Mouse (Mus musculus) hindbrain, embryonic 12.5 days (tissue): ENCODE measurements at regions not wholly inside any gene's neighbourhood (a gene's known extent, or its start where the extent isn't known, plus 50 kb on each side); places are given as distances from the start of the nearest gene placed in this dataset.
"Not testable (repeated sequence)": the region's sequence is repeated elsewhere in the genome, so short reads cannot be mapped to it uniquely, and the experiment has no call there.

Experiments
- ATAC-seq: fragments of 200-750 bp; cut with Nextera tagmentation; 2 replicates; pipeline ENCODE4 v1.8.0; 2017; ENCODE audit warnings: moderate TSS enrichment; ENCODE audit not compliant: low FRiP score
- H3K27ac ChIP-seq: fragments of 300-500 bp; sonication (generic); 2 replicates; pipeline ENCODE4 v1.5.1; 2016; ENCODE audit warnings: mild to moderate bottlenecking
- H3K27me3 ChIP-seq: fragments of 300-500 bp; sonication (generic); 2 replicates; pipeline ENCODE4 v1.6.1; 2016; ENCODE audit warnings: mild to moderate bottlenecking
- H3K36me3 ChIP-seq: fragments of 300-500 bp; sonication (generic); 2 replicates; pipeline ENCODE4 v1.6.1; 2016; ENCODE audit warnings: mild to moderate bottlenecking
- H3K4me1 ChIP-seq: fragments of 300-500 bp; sonication (generic); 2 replicates; pipeline ENCODE4 v1.6.1; 2016
- H3K4me2 ChIP-seq: fragments of 300-500 bp; sonication (generic); replicated peaks from 2 replicates; pipeline ENCODE4 v1.6.1; 2016; ENCODE audit warnings: mild to moderate bottlenecking
- H3K4me3 ChIP-seq: fragments of 300-500 bp; sonication (generic); 2 replicates; pipeline ENCODE4 v1.5.1; 2016; ENCODE audit warnings: mild to moderate bottlenecking
- H3K9ac ChIP-seq: fragments of 300-500 bp; sonication (generic); 2 replicates; pipeline ENCODE4 v1.6.1; 2016; ENCODE audit warnings: mild to moderate bottlenecking, moderate library complexity
- H3K9me3 ChIP-seq: fragments of 300-500 bp; sonication (generic); replicated peaks from 2 replicates; pipeline ENCODE4 v1.6.1; 2016; ENCODE audit warnings: mild to moderate bottlenecking
- WGBS: fragments of 180-500 bp; shearing (Covaris S2); methylation state at CpG from one replicate; pipeline ENCODE4 v1.1.7; 2016; 5-methylcytosine and 5-hydroxymethylcytosine counted together

GRCm38 (mm10) chr13:44482661-44483060, 246.6 kb upstream of the Jarid2 start:
- Histone ChIP-seq H3K27ac (no peak overlapping the region), H3K36me3 (no peaks in the 10 kb centered on the region), H3K9me3 (no peaks in the 10 kb centered on the region), H3K4me3 (no peak overlapping the region), H3K4me2 (no peak overlapping the region), H3K9ac (no peak overlapping the region), H3K4me1 (no peaks in the 10 kb centered on the region), H3K27me3 (no peaks in the 10 kb centered on the region)
- WGBS, result 88% methylated on average over 7 of the region's 7 CpGs
- no peak for ATAC-seq

DNA sequence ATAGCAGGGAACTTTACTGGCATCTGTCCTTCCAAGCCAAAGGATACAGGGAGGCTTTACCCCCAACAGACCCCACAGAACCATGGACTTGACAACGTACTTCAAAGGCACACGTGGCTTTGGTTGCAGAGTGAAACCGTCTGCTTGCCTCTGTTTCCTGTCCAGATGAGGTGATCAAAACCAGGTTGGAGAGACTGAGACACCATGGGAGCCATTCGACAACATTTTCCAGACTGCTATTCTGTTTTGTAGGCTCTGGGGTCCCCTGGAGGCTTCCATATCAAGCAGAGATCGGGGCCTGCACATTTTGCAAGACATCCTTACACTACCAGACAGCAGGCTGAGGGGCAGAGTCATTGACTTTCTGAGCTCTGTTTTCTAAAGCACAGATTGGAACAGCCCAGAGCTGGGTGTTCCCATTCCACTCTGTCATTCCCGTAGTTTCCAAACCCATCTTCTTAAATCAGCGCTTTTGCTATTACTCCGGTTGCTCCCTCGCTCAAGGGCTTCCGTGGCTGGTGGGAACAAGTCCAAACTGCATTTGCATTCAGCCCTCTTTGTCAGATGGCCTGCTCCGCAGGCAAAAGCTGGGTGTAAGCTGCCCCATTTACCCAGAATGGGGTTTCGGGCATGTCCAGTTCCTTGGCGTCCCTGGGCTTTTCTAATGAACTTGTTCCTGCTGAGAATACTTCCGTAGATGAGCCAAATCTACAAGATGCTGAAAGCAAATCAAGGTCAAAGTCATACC, 244.5 kb upstream of the Jarid2 start:
- Histone ChIP-seq H3K36me3 (no peaks in the 10 kb centered on the region), H3K4me1 (no peaks in the 10 kb centered on the region), H3K9me3 (no peaks in the 10 kb centered on the region), H3K4me3 (no peak overlapping the region), H3K27me3 (no peaks in the 10 kb centered on the region), H3K27ac (no peak overlapping the region), H3K9ac (no peak overlapping the region), H3K4me2 (no peak overlapping the region)
- no peak for ATAC-seq
- 71% methylated on average over 14 of the region's 14 CpGs for WGBS

DNA sequence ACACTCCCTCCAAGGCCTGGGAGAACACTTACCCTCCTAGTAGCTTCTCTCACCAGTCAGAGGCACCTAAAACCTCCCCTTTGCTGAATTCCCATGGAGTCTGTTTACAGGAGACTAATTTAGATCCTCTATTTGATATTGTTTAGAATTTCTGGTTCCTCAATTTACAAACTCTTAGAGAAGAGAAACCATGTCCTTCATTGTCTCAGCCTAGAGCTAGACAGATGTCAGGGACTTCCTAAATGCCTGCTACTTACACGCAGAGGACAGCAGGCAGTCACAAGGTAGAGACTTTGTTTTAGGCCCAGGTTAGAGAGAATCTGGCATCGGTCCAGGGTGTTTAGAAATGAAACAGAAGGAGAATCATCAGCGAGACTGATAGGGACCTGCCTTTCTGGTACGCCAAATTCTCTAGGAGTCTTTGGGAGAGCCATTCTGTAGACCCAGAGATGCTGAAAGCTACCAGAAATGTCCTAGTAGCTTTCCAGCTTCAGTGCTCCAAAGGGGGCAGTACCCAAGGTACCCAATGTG, 238.3 kb upstream of the Jarid2 start:
- ATAC-seq, result no peak
- 83% methylated on average over 4 of the region's 4 CpGs for WGBS
- H3K4me2 ChIP-seq, result no peak overlapping the region
- no peak overlapping the region for H3K27ac ChIP-seq
- 0 out of 2 replicates have a peak, but pooled peaks cover 4% of the 10 kb centered on the region for H3K4me1 ChIP-seq
- H3K9me3 ChIP-seq, result no peaks in the 10 kb centered on the region
- no peaks in the 10 kb centered on the region for H3K36me3 ChIP-seq
- H3K27me3 ChIP-seq, result no peaks in the 10 kb centered on the region
- no peak overlapping the region for H3K9ac ChIP-seq
- no peak overlapping the region for H3K4me3 ChIP-seq

DNA sequence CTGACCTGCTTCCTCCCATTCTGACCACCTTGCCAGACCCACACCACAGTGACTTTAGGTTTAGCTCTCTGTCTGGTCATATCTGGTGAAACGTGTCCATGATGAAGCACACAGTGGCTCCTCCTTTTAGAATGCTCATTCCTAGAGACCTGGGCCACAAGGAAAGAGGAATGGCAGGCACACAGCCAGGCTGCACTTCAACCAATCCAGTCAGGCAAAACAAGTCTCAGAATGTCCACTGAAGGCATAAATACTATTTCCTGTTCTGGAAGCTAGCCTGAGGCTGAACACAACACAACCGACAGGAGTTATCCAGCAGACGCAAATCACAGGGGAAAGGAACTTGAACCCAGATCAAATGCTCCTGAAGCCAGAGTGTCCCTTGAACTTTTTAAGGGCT, 235.4 kb upstream of the Jarid2 start:
- Histone ChIP-seq H3K9me3 (no peaks in the 10 kb centered on the region), H3K27me3 (no peaks in the 10 kb centered on the region), H3K4me2 (no peak overlapping the region), H3K27ac (no peak overlapping the region), H3K4me3 (no peak overlapping the region), H3K9ac (no peak overlapping the region), H3K36me3 (no peaks in the 10 kb centered on the region), H3K4me1 (0 out of 2 replicates have a peak, but pooled peaks cover 7% of the 10 kb centered on the region)
- ATAC-seq, result no peak
- 76% methylated on average over 3 of the region's 3 CpGs for WGBS

DNA sequence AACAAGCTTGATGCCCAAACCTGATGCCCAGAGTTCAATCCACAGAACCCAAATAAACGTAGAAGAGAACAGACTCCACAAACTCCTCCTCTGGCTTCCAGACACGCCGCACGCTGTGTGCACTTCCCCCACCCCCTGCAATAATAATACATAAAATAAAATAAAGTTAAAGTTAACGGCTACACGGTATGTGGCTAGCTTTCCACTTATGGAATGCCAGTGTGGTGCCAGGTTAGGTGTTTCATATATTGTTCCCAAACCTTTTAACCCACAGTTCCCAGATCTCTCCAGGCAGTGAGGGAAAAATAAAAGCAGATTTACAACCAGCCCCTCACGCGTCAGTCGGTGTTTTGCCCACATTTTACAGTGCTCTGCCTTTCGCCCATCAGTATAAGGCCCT, 233.8 kb upstream of the Jarid2 start:
- Histone ChIP-seq H3K27ac (no peak overlapping the region), H3K36me3 (no peaks in the 10 kb centered on the region), H3K4me1 (0 out of 2 replicates have a peak, but pooled peaks cover 7% of the 10 kb centered on the region), H3K27me3 (no peaks in the 10 kb centered on the region), H3K9ac (no peak overlapping the region), H3K4me2 (no peak overlapping the region), H3K4me3 (no peak overlapping the region), H3K9me3 (no peaks in the 10 kb centered on the region)
- whole genome bisulfite sequencing, result 85% methylated on average over 10 of the region's 10 CpGs
- ATAC-seq, result no peak

DNA sequence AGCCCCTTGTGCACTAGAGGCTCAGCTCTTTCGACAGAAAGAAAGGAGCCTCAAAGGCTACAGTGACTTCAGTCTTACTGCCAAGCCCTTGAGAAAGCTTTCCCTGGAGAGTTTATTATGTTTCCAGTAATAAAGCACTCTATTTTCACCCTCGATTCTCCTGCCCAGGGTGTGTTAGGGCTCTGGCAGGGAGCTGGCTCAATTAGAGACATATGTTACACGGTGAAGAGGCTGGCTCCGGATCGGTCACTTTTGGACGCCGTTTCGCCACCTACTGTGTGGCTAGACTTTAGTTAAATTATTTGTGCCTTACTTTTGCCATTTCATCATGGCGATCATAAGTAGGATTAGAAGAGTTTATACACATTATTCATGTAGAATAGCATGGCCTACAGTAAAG, 232.7 kb upstream of the Jarid2 start:
- 72% methylated on average over 9 of the region's 9 CpGs for WGBS

GRCm38 (mm10) chr13:44500896-44501295, 228.4 kb upstream of the Jarid2 start:
- H3K9ac ChIP-seq, H3K4me3 ChIP-seq, H3K27ac ChIP-seq, H3K4me2 ChIP-seq, H3K27me3 ChIP-seq, H3K9me3 ChIP-seq, H3K36me3 ChIP-seq, ATAC-seq: not testable (repeated sequence)
- H3K4me1 ChIP-seq, result peaks cover 11% of the 10 kb centered on the region
- WGBS, result 85% methylated on average over 5 of the region's 5 CpGs

More for the DNA sequence above, 232.7 kb upstream of the Jarid2 start:
- Histone ChIP-seq H3K4me1 (peaks cover 6% of the 10 kb centered on the region; the same call in 1 of the 2 replicates), H3K4me2 (no peak overlapping the region), H3K36me3 (no peaks in the 10 kb centered on the region), H3K9me3 (no peaks in the 10 kb centered on the region), H3K4me3 (no peak overlapping the region), H3K27ac (no peak overlapping the region), H3K9ac (no peak overlapping the region), H3K27me3 (no peaks in the 10 kb centered on the region)
- no peak for ATAC-seq

DNA sequence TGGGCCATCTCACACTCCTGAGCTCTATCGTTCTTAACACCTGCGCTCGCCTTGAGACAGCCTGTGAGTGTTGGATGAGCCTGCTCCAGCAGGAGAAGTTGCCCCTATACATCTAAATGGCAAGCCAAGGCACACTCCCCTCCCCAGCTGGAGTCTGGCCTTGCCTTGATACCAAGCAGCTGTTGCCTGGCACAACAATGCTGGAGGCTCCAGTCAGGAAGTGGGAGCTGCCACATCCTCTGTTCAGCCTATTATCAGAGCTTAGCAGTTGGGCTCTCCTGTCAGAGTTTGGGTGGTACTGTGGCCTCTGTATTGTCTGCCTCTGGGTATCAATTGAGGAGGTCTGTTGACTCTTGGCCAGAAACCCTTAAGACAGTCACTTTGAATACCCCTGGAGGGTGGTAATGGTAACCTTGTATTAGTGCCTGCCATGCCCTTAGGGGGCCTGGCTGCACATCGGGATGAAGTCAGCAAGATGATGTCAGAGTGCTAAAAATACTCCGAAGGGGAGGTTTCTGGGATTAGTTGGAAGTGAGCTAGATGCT, 227.4 kb upstream of the Jarid2 start:
- H3K9me3 ChIP-seq, result no peaks in the 10 kb centered on the region
- H3K4me2 ChIP-seq, result no peak overlapping the region
- WGBS, result 64% methylated on average over 5 of the region's 5 CpGs
- no peak overlapping the region for H3K27ac ChIP-seq
- no peak for ATAC-seq
- no peak overlapping the region for H3K9ac ChIP-seq
- H3K4me1 ChIP-seq, result peaks cover 7% of the 10 kb centered on the region
- no peaks in the 10 kb centered on the region for H3K36me3 ChIP-seq
- H3K27me3 ChIP-seq, result no peaks in the 10 kb centered on the region
- H3K4me3 ChIP-seq, result no peak overlapping the region

GRCm38 (mm10) chr13:44502612-44503256, 226.5 kb upstream of the Jarid2 start:
- no peak overlapping the region for H3K9ac ChIP-seq
- no peak overlapping the region for H3K4me3 ChIP-seq
- no peaks in the 10 kb centered on the region for H3K9me3 ChIP-seq
- H3K4me1 ChIP-seq, result peaks cover 7% of the 10 kb centered on the region
- H3K27ac ChIP-seq, result no peak overlapping the region
- H3K4me2 ChIP-seq, result no peak overlapping the region
- peaks cover 4% of the 10 kb centered on the region; the same call in 1 of the 2 replicates for H3K27me3 ChIP-seq
- WGBS, result 83% methylated on average over 10 of the region's 10 CpGs
- no peak for ATAC-seq
- no peaks in the 10 kb centered on the region for H3K36me3 ChIP-seq

DNA sequence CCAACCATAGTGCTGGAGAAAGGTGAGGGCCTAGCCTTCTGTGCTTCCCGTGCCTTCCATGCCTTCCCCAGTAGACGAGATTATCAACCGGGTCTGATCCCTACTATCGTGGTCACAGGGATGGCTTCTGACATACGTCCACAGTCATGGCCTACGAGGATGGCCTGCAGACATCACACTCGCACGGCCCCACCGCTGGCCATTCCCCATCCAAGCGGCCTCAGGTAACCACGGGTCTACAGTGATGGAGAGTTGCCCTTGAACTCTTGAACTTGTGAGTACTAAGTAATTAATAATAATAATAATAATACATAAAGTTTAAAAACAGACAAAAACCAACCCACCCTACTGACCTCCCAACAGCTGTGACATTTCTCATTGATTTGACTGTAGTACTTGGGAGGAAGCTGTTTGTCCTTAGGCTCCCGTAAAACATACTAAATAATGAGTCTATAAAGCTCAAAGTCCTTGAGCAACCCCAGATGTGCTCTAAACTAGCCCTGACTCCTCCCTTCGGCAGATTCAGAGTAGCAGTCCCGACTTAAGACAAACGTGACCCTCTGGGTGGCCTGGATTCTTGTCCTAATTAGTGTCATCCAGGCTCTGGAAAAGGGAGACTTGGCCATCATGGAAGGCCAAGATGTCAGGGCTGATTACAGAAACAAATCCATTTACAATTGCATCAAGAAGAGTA, 225.9 kb upstream of the Jarid2 start:
- H3K4me3 ChIP-seq, result no peak overlapping the region
- ATAC-seq, result no peak
- no peak overlapping the region for H3K9ac ChIP-seq
- no peaks in the 10 kb centered on the region for H3K9me3 ChIP-seq
- WGBS, result 85% methylated on average over 15 of the region's 15 CpGs
- H3K36me3 ChIP-seq, result no peaks in the 10 kb centered on the region
- no peak overlapping the region for H3K27ac ChIP-seq
- no peak overlapping the region for H3K4me2 ChIP-seq
- H3K27me3 ChIP-seq, result peaks cover 5% of the 10 kb centered on the region; the same call in 1 of the 2 replicates
- peaks cover 7% of the 10 kb centered on the region for H3K4me1 ChIP-seq

GRCm38 (mm10) chr13:44504455-44504854, 224.8 kb upstream of the Jarid2 start:
- H3K27me3 ChIP-seq, result peaks cover 5% of the 10 kb centered on the region; the same call in 1 of the 2 replicates
- ATAC-seq, result no peak
- no peak overlapping the region for H3K4me2 ChIP-seq
- no peaks in the 10 kb centered on the region for H3K36me3 ChIP-seq
- peaks cover 9% of the 10 kb centered on the region for H3K4me1 ChIP-seq
- no peak overlapping the region for H3K9ac ChIP-seq
- no peaks in the 10 kb centered on the region for H3K9me3 ChIP-seq
- WGBS, result 88% methylated on average over 6 of the region's 6 CpGs
- H3K4me3 ChIP-seq, result no peak overlapping the region
- H3K27ac ChIP-seq, result no peak overlapping the region

- 67% methylated on average over 5 of the region's 5 CpGs for WGBS
- ATAC-seq, result no peak
Measured at GRCm38 (mm10) chr13:44506975-44507374, 222.3 kb upstream of the Jarid2 start.

More at GRCm38 (mm10) chr13:44506975-44507374, 222.3 kb upstream of the Jarid2 start:
- Histone ChIP-seq H3K4me3 (no peak overlapping the region), H3K27ac (no peak overlapping the region), H3K9me3 (no peaks in the 10 kb centered on the region), H3K4me2 (no peak overlapping the region), H3K9ac (no peak overlapping the region), H3K4me1 (peaks cover 7% of the 10 kb centered on the region), H3K27me3 (peaks cover 13% of the 10 kb centered on the region), H3K36me3 (no peaks in the 10 kb centered on the region)
